Mouse (Mus musculus) E14TG2a.4 (cell line): ENCODE results near the gene Iqch.

Experiments used
- H3K27me3 ChIP-seq: 2 replicates; pipeline ENCODE4 v1.6.1; 2014; ENCODE audit warnings: low read length, control low read depth; ENCODE audit not compliant: insufficient read depth
- H3K36me3 ChIP-seq: 2 replicates; pipeline ENCODE4 v1.6.1; 2014; ENCODE audit warnings: low read length, control low read depth; ENCODE audit not compliant: insufficient read depth
- H3K4me1 ChIP-seq: replicated peaks from 2 replicates; pipeline ENCODE4 v1.6.1; 2014; ENCODE audit warnings: low read depth, low read length, control low read depth
- H3K4me3 ChIP-seq: replicated peaks from 2 replicates; pipeline ENCODE4 v1.5.1; 2014; ENCODE audit warnings: mild to moderate bottlenecking, low read length
- H3K9me3 ChIP-seq: 2 replicates; pipeline ENCODE4 v1.6.1; 2014; ENCODE audit warnings: low read length, control low read depth
- CTCF ChIP-seq: conservative IDR thresholded peaks from 2 replicates; pipeline ENCODE4 v1.5.1; 2014; ENCODE audit warnings: low read length
- NANOG ChIP-seq: IDR thresholded peaks from 2 replicates; pipeline ENCODE4 v1.6.1; 2014; ENCODE audit warnings: borderline replicate concordance, low read length, mixed read lengths
- POU5F1 ChIP-seq: IDR thresholded peaks from 2 replicates; pipeline ENCODE4 v1.6.1; 2014; ENCODE audit warnings: low read length, borderline replicate concordance

Gene Iqch

GRCm38 (mm10) chr9:63589209-63589608 is 13.1 kb downstream of the Iqch start:
- Histone ChIP-seq H3K4me1 (no peaks in the 10 kb centered on the region), H3K27me3 (no peaks in the 10 kb centered on the region), H3K4me3 (no peak overlapping the region), H3K36me3 (no peaks in the 10 kb centered on the region), H3K9me3 (no peaks in the 10 kb centered on the region)
- TF ChIP-seq POU5F1 = no peak
- TF ChIP-seq NANOG = no peak
- no peak for TF ChIP-seq CTCF

GRCm38 (mm10) chr9:63585251-63585650 is 17.0 kb downstream of the Iqch start:
- TF ChIP-seq NANOG = no peak
- no peak for TF ChIP-seq CTCF
- no peak for TF ChIP-seq POU5F1
- Histone ChIP-seq H3K4me3 (no peak overlapping the region), H3K9me3 (no peaks in the 10 kb centered on the region), H3K36me3 (no peaks in the 10 kb centered on the region), H3K4me1 (no peaks in the 10 kb centered on the region), H3K27me3 (no peaks in the 10 kb centered on the region)

GRCm38 (mm10) chr9:63581778-63582177 is 20.5 kb downstream of the Iqch start:
- H3K4me3 ChIP-seq = no peak overlapping the region
- H3K27me3 ChIP-seq = no peaks in the 10 kb centered on the region
- no peaks in the 10 kb centered on the region for H3K9me3 ChIP-seq
- TF ChIP-seq CTCF = no peak
- no peak for TF ChIP-seq POU5F1
- TF ChIP-seq NANOG = no peak
- no peaks in the 10 kb centered on the region for H3K36me3 ChIP-seq
- H3K4me1 ChIP-seq = no peaks in the 10 kb centered on the region

- TF ChIP-seq NANOG = no peak
- no peak for TF ChIP-seq POU5F1
- no peak for TF ChIP-seq CTCF
- Histone ChIP-seq H3K36me3 (no peaks in the 10 kb centered on the region), H3K27me3 (no peaks in the 10 kb centered on the region), H3K4me3 (no peak overlapping the region), H3K9me3 (no peaks in the 10 kb centered on the region), H3K4me1 (no peaks in the 10 kb centered on the region)
Measured at GRCm38 (mm10) chr9:63580046-63580445, 22.2 kb downstream of the Iqch start.

GRCm38 (mm10) chr9:63579644-63580043 is 22.6 kb downstream of the Iqch start:
- Histone ChIP-seq H3K36me3 (no peaks in the 10 kb centered on the region), H3K4me1 (no peaks in the 10 kb centered on the region), H3K9me3 (no peaks in the 10 kb centered on the region), H3K4me3 (no peak overlapping the region), H3K27me3 (no peaks in the 10 kb centered on the region)
- no peak for TF ChIP-seq NANOG

GRCm38 (mm10) chr9:63577469-63577868 is 24.8 kb downstream of the Iqch start:
- TF ChIP-seq NANOG = no peak
- TF ChIP-seq CTCF = no peak
- TF ChIP-seq POU5F1 = no peak
- H3K4me1 ChIP-seq = no peaks in the 10 kb centered on the region

GRCm38 (mm10) chr9:63572874-63573273 is 29.4 kb downstream of the Iqch start:
- Histone ChIP-seq H3K4me3 (no peak overlapping the region), H3K4me1 (no peaks in the 10 kb centered on the region), H3K27me3 (no peaks in the 10 kb centered on the region), H3K36me3 (no peaks in the 10 kb centered on the region), H3K9me3 (no peaks in the 10 kb centered on the region)
- TF ChIP-seq CTCF = no peak
- no peak for TF ChIP-seq POU5F1
- no peak for TF ChIP-seq NANOG

More at GRCm38 (mm10) chr9:63577469-63577868, 24.8 kb downstream of the Iqch start:
- Histone ChIP-seq H3K27me3 (no peaks in the 10 kb centered on the region), H3K9me3 (no peaks in the 10 kb centered on the region), H3K4me3 (no peak overlapping the region), H3K36me3 (no peaks in the 10 kb centered on the region)

GRCm38 (mm10) chr9:63571895-63572294 is 30.4 kb downstream of the Iqch start:
- H3K4me3 ChIP-seq = no peak overlapping the region
- TF ChIP-seq CTCF = no peak
- H3K9me3 ChIP-seq = no peaks in the 10 kb centered on the region
- H3K27me3 ChIP-seq = no peaks in the 10 kb centered on the region
- H3K4me1 ChIP-seq = no peaks in the 10 kb centered on the region
- no peaks in the 10 kb centered on the region for H3K36me3 ChIP-seq

GRCm38 (mm10) chr9:63568808-63569207 is 33.5 kb downstream of the Iqch start:
- H3K27me3 ChIP-seq = no peaks in the 10 kb centered on the region

More at GRCm38 (mm10) chr9:63568808-63569207, 33.5 kb downstream of the Iqch start:
- TF ChIP-seq NANOG (no peak), POU5F1 (no peak), CTCF (no peak)
- Histone ChIP-seq H3K4me1 (no peaks in the 10 kb centered on the region), H3K36me3 (no peaks in the 10 kb centered on the region), H3K4me3 (no peak overlapping the region), H3K9me3 (no peaks in the 10 kb centered on the region)
